Mouse (Mus musculus): ENCODE results near the gene Tekt2. TPM values are rescaled to one million over a fixed set of nuclear protein-coding genes. Genes with fewer than 3 reads are reported as not detected.

Gene Tekt2
- polyA plus RNA-seq, 1 experiment from 2014 or later, result 13.2 TPM

DNA sequence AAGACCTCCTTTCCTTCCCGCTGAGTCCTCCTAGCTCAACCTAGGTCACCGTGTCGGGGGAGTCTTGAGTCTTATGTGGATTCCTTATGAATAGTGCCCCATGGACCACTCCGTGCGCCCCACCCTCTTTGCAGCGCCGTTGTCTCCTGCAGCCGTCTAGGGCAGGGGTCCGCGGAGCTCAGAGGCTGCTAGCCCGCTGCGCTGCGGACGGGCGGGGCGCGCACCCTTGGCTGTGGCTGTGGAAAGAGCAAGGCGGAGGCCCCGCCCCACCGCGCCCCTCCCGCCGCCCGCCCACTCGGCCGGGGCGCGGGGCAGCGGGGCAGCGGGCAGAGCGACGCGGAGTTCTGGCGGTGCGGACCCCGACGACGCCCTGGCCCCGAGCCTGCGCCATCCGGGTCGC lies 39.0 kb downstream of the Tekt2 start, which contains the start of gene Col8a2:
Gene Col8a2 (plus strand): TSS at position 302 of the 400 bp plus-strand sequence.
- H3K27ac ChIP-seq (ENCODE audit: low read length), result no peak within 1 kb of the TSS
- H3K27me3 ChIP-seq (ENCODE audit: control insufficient read depth, insufficient read depth, low read depth, low read length), result peaks cover 26% of the 10 kb centered on the region
- peaks cover 2% of the 10 kb centered on the region; the same call in 1 of the 2 replicates for H3K9me3 ChIP-seq (ENCODE audit: control insufficient read depth, low read length)

GRCm38 (mm10) chr4:126283582-126283981 lies 41.9 kb downstream of the Tekt2 start:
- Histone ChIP-seq H3K9me3 (ENCODE audit: control insufficient read depth, low read length) (peaks cover 2% of the 10 kb centered on the region; the same call in 1 of the 2 replicates), H3K4me1 (replicated peaks; ENCODE audit: control insufficient read depth, insufficient read depth, low read length) (peaks cover 8% of the 10 kb centered on the region; the same call in 1 of the 2 replicates), H3K36me3 (ENCODE audit: control insufficient read depth, insufficient read depth, low read length) (no peaks in the 10 kb centered on the region), H3K27me3 (ENCODE audit: control insufficient read depth, insufficient read depth, low read depth, low read length) (peaks cover 26% of the 10 kb centered on the region), H3K4me3 (ENCODE audit: low read length) (no peak overlapping the region), H3K4me2 (ENCODE audit: low read depth, low read length) (no peak overlapping the region), H3K27ac (ENCODE audit: low read length) (no peak overlapping the region), H3K9ac (ENCODE audit: low read length) (no peak overlapping the region)
- 74% methylated on average over 8 of the region's 8 CpGs for WGBS
- ATAC-seq (ENCODE audit: low read depth), result no peak

More for the DNA sequence above, 39.0 kb downstream of the Tekt2 start, which contains the start of gene Col8a2:
- Histone ChIP-seq H3K9ac (ENCODE audit: low read length) (peak within 1 kb of the TSS; percentile 63), H3K36me3 (ENCODE audit: control insufficient read depth, insufficient read depth, low read length) (no peaks in the 10 kb centered on the region), H3K4me1 (replicated peaks; ENCODE audit: control insufficient read depth, insufficient read depth, low read length) (peaks cover 11% of the 10 kb centered on the region; the same call in 1 of the 2 replicates), H3K4me3 (ENCODE audit: low read length) (peak within 1 kb of the TSS; percentile 49), H3K4me2 (ENCODE audit: low read depth, low read length) (peak within 1 kb of the TSS; percentile 70)
- 1% methylated on average over 36 of the region's 42 CpGs for WGBS
- peak; percentile 69 for ATAC-seq (ENCODE audit: low read depth)

DNA sequence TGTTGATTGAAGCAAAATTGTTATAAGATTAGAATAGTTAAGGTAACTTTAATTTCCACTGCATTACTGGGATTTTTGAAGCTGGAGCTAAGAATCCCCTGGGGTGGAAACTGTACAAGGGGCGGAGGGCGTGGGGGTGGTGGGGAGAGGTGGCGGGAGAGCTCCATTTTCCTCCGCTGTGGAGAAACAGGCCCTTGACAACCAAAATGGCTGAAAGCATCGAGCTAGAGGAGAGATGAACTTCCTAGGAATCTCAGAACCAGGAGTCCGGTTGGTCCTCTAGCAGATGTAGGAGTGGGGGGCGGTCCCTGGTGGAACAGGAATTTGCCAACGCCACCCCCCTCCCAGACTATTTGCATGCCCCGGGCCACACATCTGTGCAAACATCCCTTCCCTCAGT lies 43.8 kb downstream of the Tekt2 start:
- peaks cover 4% of the 10 kb centered on the region for H3K4me1 ChIP-seq (replicated peaks; ENCODE audit: control insufficient read depth, insufficient read depth, low read length)
- no peak overlapping the region for H3K27ac ChIP-seq (ENCODE audit: low read length)
- no peaks in the 10 kb centered on the region for H3K36me3 ChIP-seq (ENCODE audit: control insufficient read depth, insufficient read depth, low read length)
- H3K9ac ChIP-seq (ENCODE audit: low read length), result no peak overlapping the region
- H3K4me2 ChIP-seq (ENCODE audit: low read depth, low read length), result no peak overlapping the region
- 55% methylated on average over 9 of the region's 9 CpGs for WGBS
- H3K9me3 ChIP-seq (ENCODE audit: control insufficient read depth, low read length), result peaks cover 2% of the 10 kb centered on the region; the same call in 1 of the 2 replicates
- H3K27me3 ChIP-seq (ENCODE audit: control insufficient read depth, insufficient read depth, low read depth, low read length), result peaks cover 12% of the 10 kb centered on the region
- no peak overlapping the region for H3K4me3 ChIP-seq (ENCODE audit: low read length)
- no peak for ATAC-seq (ENCODE audit: low read depth)

DNA sequence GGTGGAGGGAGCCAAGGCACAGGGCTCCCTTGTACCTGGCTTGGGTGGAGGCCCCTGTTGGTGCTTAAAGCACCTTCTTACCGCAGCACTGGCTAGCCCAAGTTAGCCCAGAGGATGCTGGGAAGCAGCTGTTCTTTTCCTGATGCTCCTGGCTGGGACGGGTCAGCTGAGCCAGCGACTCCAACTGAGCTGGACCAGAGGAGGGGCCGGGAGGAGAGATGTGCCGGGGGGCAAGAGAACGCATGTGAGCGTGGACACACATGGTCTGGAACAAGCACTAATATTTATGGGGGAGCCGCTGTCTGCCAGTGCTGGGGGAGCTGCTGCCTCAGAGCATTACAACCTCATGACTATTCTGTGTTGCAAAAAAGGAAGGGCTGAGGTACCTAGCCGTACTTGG lies 46.5 kb downstream of the Tekt2 start:
- H3K4me3 ChIP-seq (ENCODE audit: low read length), result no peak overlapping the region
- ATAC-seq (ENCODE audit: low read depth), result no peak
- H3K36me3 ChIP-seq (ENCODE audit: control insufficient read depth, insufficient read depth, low read length), result peaks cover 2% of the 10 kb centered on the region
- no peaks in the 10 kb centered on the region for H3K27me3 ChIP-seq (ENCODE audit: control insufficient read depth, insufficient read depth, low read depth, low read length)
- WGBS, result 65% methylated on average over 9 of the region's 9 CpGs
- no peaks in the 10 kb centered on the region; the same call in 1 of the 2 replicates for H3K4me1 ChIP-seq (replicated peaks; ENCODE audit: control insufficient read depth, insufficient read depth, low read length)
- H3K9me3 ChIP-seq (ENCODE audit: control insufficient read depth, low read length), result no peaks in the 10 kb centered on the region
- H3K9ac ChIP-seq (ENCODE audit: low read length), result no peak overlapping the region
- no peak overlapping the region for H3K4me2 ChIP-seq (ENCODE audit: low read depth, low read length)
- no peak overlapping the region for H3K27ac ChIP-seq (ENCODE audit: low read length)

- H3K4me2 ChIP-seq (ENCODE audit: low read depth, low read length), result no peak overlapping the region
- no peak for ATAC-seq (ENCODE audit: low read depth)
Measured at GRCm38 (mm10) chr4:126278565-126278915, 46.9 kb downstream of the Tekt2 start.

GRCm38 (mm10) chr4:126277906-126278564 lies 47.5 kb downstream of the Tekt2 start:
- peak; percentile 66 for ATAC-seq (ENCODE audit: low read depth)
- 10% methylated on average over 13 of the region's 13 CpGs for WGBS
- no peaks in the 10 kb centered on the region; the same call in 1 of the 2 replicates for H3K4me1 ChIP-seq (replicated peaks; ENCODE audit: control insufficient read depth, insufficient read depth, low read length)
- H3K4me2 ChIP-seq (ENCODE audit: low read depth, low read length), result peak overlapping the region; percentile 15; the same call in 1 of the 2 replicates
- peaks cover 9% of the 10 kb centered on the region for H3K36me3 ChIP-seq (ENCODE audit: control insufficient read depth, insufficient read depth, low read length)
- no peaks in the 10 kb centered on the region for H3K27me3 ChIP-seq (ENCODE audit: control insufficient read depth, insufficient read depth, low read depth, low read length)
- no peak overlapping the region for H3K9ac ChIP-seq (ENCODE audit: low read length)
- H3K4me3 ChIP-seq (ENCODE audit: low read length), result no peak overlapping the region
- H3K27ac ChIP-seq (ENCODE audit: low read length), result no peak overlapping the region
- no peaks in the 10 kb centered on the region for H3K9me3 ChIP-seq (ENCODE audit: control insufficient read depth, low read length)

More at GRCm38 (mm10) chr4:126278565-126278915, 46.9 kb downstream of the Tekt2 start:
- Histone ChIP-seq H3K36me3 (ENCODE audit: control insufficient read depth, insufficient read depth, low read length) (peaks cover 7% of the 10 kb centered on the region), H3K9me3 (ENCODE audit: control insufficient read depth, low read length) (no peaks in the 10 kb centered on the region), H3K27ac (ENCODE audit: low read length) (no peak overlapping the region), H3K4me1 (replicated peaks; ENCODE audit: control insufficient read depth, insufficient read depth, low read length) (no peaks in the 10 kb centered on the region; the same call in 1 of the 2 replicates), H3K27me3 (ENCODE audit: control insufficient read depth, insufficient read depth, low read depth, low read length) (no peaks in the 10 kb centered on the region), H3K9ac (ENCODE audit: low read length) (no peak overlapping the region), H3K4me3 (ENCODE audit: low read length) (no peak overlapping the region)
- 39% methylated on average over 9 of the region's 9 CpGs for WGBS

- Histone ChIP-seq H3K4me3 (ENCODE audit: low read length) (no peak overlapping the region), H3K36me3 (ENCODE audit: control insufficient read depth, insufficient read depth, low read length) (peaks cover 9% of the 10 kb centered on the region), H3K27me3 (ENCODE audit: control insufficient read depth, insufficient read depth, low read depth, low read length) (no peaks in the 10 kb centered on the region), H3K9me3 (ENCODE audit: control insufficient read depth, low read length) (no peaks in the 10 kb centered on the region), H3K4me1 (replicated peaks; ENCODE audit: control insufficient read depth, insufficient read depth, low read length) (no peaks in the 10 kb centered on the region; the same call in 1 of the 2 replicates), H3K4me2 (ENCODE audit: low read depth, low read length) (no peak overlapping the region), H3K27ac (ENCODE audit: low read length) (no peak overlapping the region), H3K9ac (ENCODE audit: low read length) (no peak overlapping the region)
- no peak for ATAC-seq (ENCODE audit: low read depth)
- WGBS, result 81% methylated on average over 13 of the region's 13 CpGs
Measured at GRCm38 (mm10) chr4:126275681-126276131, 49.8 kb downstream of the Tekt2 start.

- H3K4me3 ChIP-seq (ENCODE audit: low read length), result no peak overlapping the region
- no peaks in the 10 kb centered on the region; the same call in 1 of the 2 replicates for H3K4me1 ChIP-seq (replicated peaks; ENCODE audit: control insufficient read depth, insufficient read depth, low read length)
- ATAC-seq (ENCODE audit: low read depth), result no peak
- H3K4me2 ChIP-seq (ENCODE audit: low read depth, low read length), result no peak overlapping the region
- peaks cover 9% of the 10 kb centered on the region for H3K36me3 ChIP-seq (ENCODE audit: control insufficient read depth, insufficient read depth, low read length)
- no peak overlapping the region for H3K27ac ChIP-seq (ENCODE audit: low read length)
- no peak overlapping the region for H3K9ac ChIP-seq (ENCODE audit: low read length)
- no peaks in the 10 kb centered on the region for H3K9me3 ChIP-seq (ENCODE audit: control insufficient read depth, low read length)
- 84% methylated on average over 4 of the region's 4 CpGs for WGBS
- no peaks in the 10 kb centered on the region for H3K27me3 ChIP-seq (ENCODE audit: control insufficient read depth, insufficient read depth, low read depth, low read length)
Measured at GRCm38 (mm10) chr4:126275081-126275480, 50.4 kb downstream of the Tekt2 start.

GRCm38 (mm10) chr4:126273753-126274152 lies 51.7 kb downstream of the Tekt2 start:
- Histone ChIP-seq H3K4me2 (ENCODE audit: low read depth, low read length) (no peak overlapping the region), H3K36me3 (ENCODE audit: control insufficient read depth, insufficient read depth, low read length) (peaks cover 9% of the 10 kb centered on the region), H3K4me1 (replicated peaks; ENCODE audit: control insufficient read depth, insufficient read depth, low read length) (no peaks in the 10 kb centered on the region; the same call in 1 of the 2 replicates), H3K27ac (ENCODE audit: low read length) (no peak overlapping the region), H3K9me3 (ENCODE audit: control insufficient read depth, low read length) (no peaks in the 10 kb centered on the region), H3K27me3 (ENCODE audit: control insufficient read depth, insufficient read depth, low read depth, low read length) (no peaks in the 10 kb centered on the region), H3K9ac (ENCODE audit: low read length) (no peak overlapping the region), H3K4me3 (ENCODE audit: low read length) (no peak overlapping the region)
- ATAC-seq (ENCODE audit: low read depth), result no peak
- WGBS, result 81% methylated on average over 13 of the region's 13 CpGs
